Mouse (Mus musculus) hindbrain, embryonic 12.5 days (tissue): ENCODE results near the gene Ecm1. TPM values are rescaled to one million over a fixed set of nuclear protein-coding genes. Genes with fewer than 3 reads are reported as not detected.

ENCODE experiments used
- ATAC-seq: fragments of 200-750 bp; cut with Nextera tagmentation; 2 replicates; pipeline ENCODE4 v1.8.0; 2017; ENCODE audit warnings: moderate TSS enrichment; ENCODE audit not compliant: low FRiP score
- H3K27ac ChIP-seq: fragments of 300-500 bp; sonication (generic); 2 replicates; pipeline ENCODE4 v1.5.1; 2016; ENCODE audit warnings: mild to moderate bottlenecking
- H3K27me3 ChIP-seq: fragments of 300-500 bp; sonication (generic); 2 replicates; pipeline ENCODE4 v1.6.1; 2016; ENCODE audit warnings: mild to moderate bottlenecking
- H3K36me3 ChIP-seq: fragments of 300-500 bp; sonication (generic); 2 replicates; pipeline ENCODE4 v1.6.1; 2016; ENCODE audit warnings: mild to moderate bottlenecking
- H3K4me1 ChIP-seq: fragments of 300-500 bp; sonication (generic); 2 replicates; pipeline ENCODE4 v1.6.1; 2016
- H3K4me2 ChIP-seq: fragments of 300-500 bp; sonication (generic); replicated peaks from 2 replicates; pipeline ENCODE4 v1.6.1; 2016; ENCODE audit warnings: mild to moderate bottlenecking
- H3K4me3 ChIP-seq: fragments of 300-500 bp; sonication (generic); 2 replicates; pipeline ENCODE4 v1.5.1; 2016; ENCODE audit warnings: mild to moderate bottlenecking
- H3K9ac ChIP-seq: fragments of 300-500 bp; sonication (generic); 2 replicates; pipeline ENCODE4 v1.6.1; 2016; ENCODE audit warnings: mild to moderate bottlenecking, moderate library complexity
- H3K9me3 ChIP-seq: fragments of 300-500 bp; sonication (generic); replicated peaks from 2 replicates; pipeline ENCODE4 v1.6.1; 2016; ENCODE audit warnings: mild to moderate bottlenecking
- WGBS: fragments of 180-500 bp; shearing (Covaris S2); methylation state at CpG from one replicate; pipeline ENCODE4 v1.1.7; 2016; 5-methylcytosine and 5-hydroxymethylcytosine counted together
- microRNA-seq: library from miRNA; unstranded; fragments of <30 nt; microRNA quantifications from one replicate; pipeline ENCODE4, GENCODE M21; 2017
- polyA plus RNA-seq: library from polyadenylated mRNA; unstranded; fragments of >200 nt; fragmentation: Nextera tagmentation; extraction: Ambion mirVana; gene quantifications from 2 replicates; pipeline ENCODE4 v1.2.1, GENCODE M21; 2016

Ecm1 gene
- polyA plus RNA-seq, 1 experiment from 2014 or later = 13.2 TPM

DNA sequence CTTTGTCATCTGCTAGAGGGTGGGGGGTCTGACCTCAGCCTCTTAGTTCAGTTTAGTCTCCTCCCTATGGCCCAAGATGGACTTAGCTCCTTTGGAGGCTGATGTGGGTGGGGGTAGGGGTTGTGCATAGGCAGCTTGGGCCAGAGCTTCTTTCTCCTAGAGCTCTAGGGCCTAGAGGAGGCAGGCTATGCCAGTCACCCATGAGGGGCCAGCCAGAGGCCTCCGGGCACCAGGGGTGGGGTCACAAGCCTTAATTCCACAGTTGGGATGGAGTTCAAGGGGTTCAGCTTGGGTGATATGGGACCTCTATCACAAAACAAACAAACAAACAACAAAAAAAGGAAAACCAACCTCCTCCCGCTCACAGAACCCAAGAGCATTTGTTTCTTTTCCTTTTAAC, 53.7 kb downstream of the Ecm1 start:
- Histone ChIP-seq H3K9ac (no peak overlapping the region), H3K36me3 (no peaks in the 10 kb centered on the region), H3K9me3 (no peaks in the 10 kb centered on the region), H3K4me2 (no peak overlapping the region), H3K4me1 (peaks cover 40% of the 10 kb centered on the region), H3K27ac (no peak overlapping the region), H3K4me3 (no peak overlapping the region), H3K27me3 (peaks cover 21% of the 10 kb centered on the region)
- no peak for ATAC-seq
- WGBS = 86% methylated on average over 2 of the region's 2 CpGs

DNA sequence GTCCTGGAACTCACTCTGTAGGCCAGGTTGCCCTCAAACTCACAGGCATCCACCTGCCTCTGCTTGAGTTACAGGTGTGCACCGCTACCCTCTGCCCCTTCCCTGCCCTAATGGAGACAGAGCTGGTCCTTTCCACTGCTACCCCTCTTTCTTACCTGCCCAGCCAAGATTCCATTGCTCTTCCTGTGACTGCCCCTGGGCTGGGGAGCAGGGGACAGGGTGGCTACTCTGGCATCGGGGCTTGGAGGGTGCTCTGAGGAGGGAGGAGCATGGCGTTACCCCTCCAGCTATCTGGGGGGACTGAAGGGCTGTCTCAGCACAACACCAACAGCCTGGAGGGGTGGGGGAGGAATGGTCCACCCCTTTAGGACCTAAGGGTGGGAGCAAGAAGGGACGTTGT, 54.1 kb downstream of the Ecm1 start:
- WGBS = 79% methylated on average over 4 of the region's 4 CpGs
- ATAC-seq = no peak
- no peak overlapping the region for H3K9ac ChIP-seq

DNA sequence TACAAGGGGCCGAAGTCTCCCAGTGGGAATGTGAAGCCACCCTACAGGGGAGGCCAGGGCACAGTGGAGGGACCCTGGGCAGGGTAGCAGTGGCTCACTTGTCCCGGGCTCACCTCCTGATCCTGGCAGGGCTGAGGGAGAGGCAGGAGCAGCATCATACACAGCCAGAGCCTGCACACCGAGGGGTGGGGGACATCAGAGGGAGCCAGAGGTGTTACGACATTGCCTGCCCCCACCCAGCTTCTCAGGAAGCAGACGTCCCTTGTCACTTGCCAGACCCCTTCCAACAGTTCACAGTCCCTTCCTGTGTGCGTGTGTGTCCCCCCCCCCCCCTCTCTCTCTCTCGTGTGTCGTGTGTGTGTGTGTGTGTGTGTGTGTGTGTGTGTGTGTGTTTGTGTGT, 54.5 kb downstream of the Ecm1 start:
- WGBS = 45% methylated on average over 6 of the region's 8 CpGs
- no peak overlapping the region for H3K27ac ChIP-seq

More for the DNA sequence above, 54.1 kb downstream of the Ecm1 start:
- Histone ChIP-seq H3K27ac (no peak overlapping the region), H3K4me1 (peaks cover 40% of the 10 kb centered on the region), H3K27me3 (peaks cover 21% of the 10 kb centered on the region), H3K4me3 (no peak overlapping the region), H3K36me3 (no peaks in the 10 kb centered on the region), H3K9me3 (no peaks in the 10 kb centered on the region), H3K4me2 (no peak overlapping the region)

More for the DNA sequence above, 54.5 kb downstream of the Ecm1 start:
- Histone ChIP-seq H3K4me3 (no peak overlapping the region), H3K27me3 (peaks cover 21% of the 10 kb centered on the region), H3K4me2 (no peak overlapping the region), H3K9me3 (no peaks in the 10 kb centered on the region), H3K36me3 (no peaks in the 10 kb centered on the region), H3K4me1 (peaks cover 37% of the 10 kb centered on the region), H3K9ac (no peak overlapping the region)
- ATAC-seq = no peak

Small RNA genes lying within 50 kb of the gene (microRNA-seq; reads per million reads assigned to microRNA genes)
- not detected for gene Mir7014

Other genes with a start within 250 kb of the Ecm1 start
- 18.3 and 20.2 TPM in 2 replicates for gene Ctsk, start 240.3 kb downstream of the Ecm1 start, polyA plus RNA-seq
- gene Ctss, start 212.8 kb downstream of the Ecm1 start, polyA plus RNA-seq = 9.3 and 12.0 TPM in 2 replicates
- not detected in 2 replicates for gene Hormad1, start 179.9 kb downstream of the Ecm1 start, polyA plus RNA-seq
- gene Golph3l, start 150.6 kb downstream of the Ecm1 start, polyA plus RNA-seq = 33.7 and 34.7 TPM in 2 replicates
- gene Ensa, start 114.6 kb downstream of the Ecm1 start, polyA plus RNA-seq = 91.3 and 97.5 TPM in 2 replicates
- 86.4 TPM in 2 replicates for gene Mcl1, start 80.8 kb downstream of the Ecm1 start, polyA plus RNA-seq
- gene Adamtsl4, start 51.7 kb downstream of the Ecm1 start, polyA plus RNA-seq = 0.65 and 1.2 TPM in 2 replicates
- 39.5 and 45.9 TPM in 2 replicates for gene Tars2, start 20.6 kb upstream of the Ecm1 start, polyA plus RNA-seq
- gene Rprd2, start 79.3 kb upstream of the Ecm1 start, polyA plus RNA-seq = 28.3 and 29.6 TPM in 2 replicates
- 52.5 and 56.9 TPM in 2 replicates for gene Prpf3, start 116.3 kb upstream of the Ecm1 start, polyA plus RNA-seq
- 309 and 346 TPM in 2 replicates for gene Mrps21, start 131.9 kb upstream of the Ecm1 start, polyA plus RNA-seq
- gene Ciart, start 142.7 kb upstream of the Ecm1 start, polyA plus RNA-seq = 4.0 and 7.7 TPM in 2 replicates
- 9.2 and 12.1 TPM in 2 replicates for gene BC028528, start 152.4 kb upstream of the Ecm1 start, polyA plus RNA-seq
- 32.4 and 36.8 TPM in 2 replicates for gene Aph1a, start 154.4 kb upstream of the Ecm1 start, polyA plus RNA-seq
- 12.8 and 13.8 TPM in 2 replicates for gene Car14, start 165.1 kb upstream of the Ecm1 start, polyA plus RNA-seq
- 265 and 297 TPM in 2 replicates for gene Anp32e, start 189.7 kb upstream of the Ecm1 start, polyA plus RNA-seq